ENCODE assay signal across 8 mouse cellular contexts in genomic region chr5:147726701-147727393, GRCm38 (mm10). TPM values are rescaled to one million over a fixed set of nuclear protein-coding genes. Genes with fewer than 3 reads are reported as not detected.
DNase-seq lines count a peak whose midpoint lies in the region; ATAC-seq and TF ChIP-seq lines count a peak whose summit lies in the region.

No protein-coding gene starts in this region.

- peaks cover 31% of the 10 kb centered on the region for H3K4me1 ChIP-seq in heart, embryonic 10.5 days
- H3K4me1 ChIP-seq in hindbrain, embryonic 14.5 days (replicated peaks; ENCODE audit: control insufficient read depth, insufficient read depth, low read length), result peaks cover 15% of the 10 kb centered on the region
- H3K4me1 ChIP-seq in midbrain, embryonic 12.5 days, result peaks cover 17% of the 10 kb centered on the region

- intact Hi-C loops in heart, postnatal 10 days (cut with DNase I), result loop anchor here (2.0 kb wide), 2 partner anchors 24 to 122 kb away; no protein-coding TSS in a partner anchor

- peak overlapping the region; percentile 74 for H3K4me3 ChIP-seq in heart, embryonic 10.5 days
- H3K4me3 ChIP-seq in hindbrain, embryonic 14.5 days (replicated peaks; ENCODE audit: low read length), result peak overlapping the region; percentile 29; the same call in 1 of the 2 replicates
- peak overlapping the region; percentile 41; the same call in 1 of the 2 replicates for H3K4me3 ChIP-seq in midbrain, embryonic 12.5 days

- H3K9ac ChIP-seq in hindbrain, embryonic 14.5 days, result no peak overlapping the region
- no peak overlapping the region for H3K9ac ChIP-seq in midbrain, embryonic 12.5 days (replicated peaks)

- no peak for ATAC-seq in hindbrain, embryonic 14.5 days (ENCODE audit: low FRiP score)
- ATAC-seq in midbrain, embryonic 12.5 days (ENCODE audit: low FRiP score, low read depth), result no peak

- DNase-seq in heart, embryonic 10.5 days (ENCODE audit: low spot score), result no peak
- no peak for DNase-seq in heart, postnatal 10 days
- DNase-seq in brain, embryonic 14.5 days (ENCODE audit: low read depth), result peak; percentile 25
- no peak for DNase-seq in hindbrain, embryonic 14.5 days (ENCODE audit: low spot score)
- DNase-seq in right cerebral cortex, postnatal 10 days (ENCODE audit: low spot score in 2 of 2), result no peak
- DNase-seq in right cerebral cortex, postnatal 36 days (ENCODE audit: low spot score in 2 of 2), result no peak
- no peak for DNase-seq in thymus, postnatal 4 days

- H3K27me3 ChIP-seq in heart, embryonic 10.5 days (ENCODE audit: insufficient read depth, poor library complexity, severe bottlenecking), result peaks cover 84% of the 10 kb centered on the region
- H3K27me3 ChIP-seq in hindbrain, embryonic 14.5 days (ENCODE audit: control insufficient read depth, insufficient read depth, low read length), result peaks cover 82% of the 10 kb centered on the region
- peaks cover 77% of the 10 kb centered on the region for H3K27me3 ChIP-seq in midbrain, embryonic 12.5 days

- H3K9me3 ChIP-seq in heart, embryonic 10.5 days, result no peaks in the 10 kb centered on the region
- H3K9me3 ChIP-seq in hindbrain, embryonic 14.5 days (ENCODE audit: control insufficient read depth, low read length), result no peaks in the 10 kb centered on the region
- H3K9me3 ChIP-seq in midbrain, embryonic 12.5 days, result no peaks in the 10 kb centered on the region

- H3K27ac ChIP-seq in heart, embryonic 10.5 days, result no peak overlapping the region
- no peak overlapping the region for H3K27ac ChIP-seq in hindbrain, embryonic 14.5 days
- H3K27ac ChIP-seq in midbrain, embryonic 12.5 days (replicated peaks), result no peak overlapping the region

- 2% methylated on average over 18 of the region's 18 CpGs for WGBS in heart, embryonic 10.5 days
- WGBS in hindbrain, embryonic 14.5 days, result 4% methylated on average over 18 of the region's 18 CpGs
- 2% methylated on average over 18 of the region's 18 CpGs for WGBS in midbrain, embryonic 12.5 days

- no peak for TF ChIP-seq CTCF in brain, embryonic 14.5 days (IDR thresholded peaks at IDR 0.05; ENCODE audit: borderline replicate concordance, extremely low read depth, insufficient read depth, insufficient read length)

- H3K36me3 ChIP-seq in heart, embryonic 10.5 days, result no peaks in the 10 kb centered on the region
- no peaks in the 10 kb centered on the region for H3K36me3 ChIP-seq in hindbrain, embryonic 14.5 days (replicated peaks; ENCODE audit: control insufficient read depth, insufficient read depth)
- H3K36me3 ChIP-seq in midbrain, embryonic 12.5 days, result no peaks in the 10 kb centered on the region

- no peak for TF ChIP-seq POLR2A in brain, embryonic 14.5 days (IDR thresholded peaks at IDR 0.05; ENCODE audit: borderline replicate concordance, extremely low read depth, insufficient read depth, insufficient read length, poor library complexity, severe bottlenecking)

- H3K4me2 ChIP-seq in hindbrain, embryonic 14.5 days (replicated peaks), result no peak overlapping the region
- peak overlapping the region; percentile 56; the same call in 1 of the 2 replicates for H3K4me2 ChIP-seq in midbrain, embryonic 12.5 days (replicated peaks)

RNA-seq across cellular contexts. Expression of gene Flt1, which starts 1.0 kb away (rescaled TPM):
- polyA plus RNA-seq in heart, embryonic 10.5 days (2016; fragmentation: Nextera tagmentation; extraction: Ambion mirVana), result 20.6 and 21.6 TPM in 2 replicates
- 10 to 100 TPM; 53.6 to 56.0 TPM for total RNA-seq in heart, postnatal 10 days (2021)
- polyA plus RNA-seq in brain, embryonic 14.5 days (2012; rRNA removed), result 4.5 and 8.1 TPM in 2 replicates
- polyA plus RNA-seq in hindbrain, embryonic 14.5 days (2014; fragmentation: Nextera tagmentation; extraction: Ambion mirVana), result 13.2 and 13.8 TPM in 2 replicates
- 11.9 and 12.6 TPM in 2 replicates for polyA plus RNA-seq in midbrain, embryonic 12.5 days (2016; fragmentation: Nextera tagmentation; extraction: Ambion mirVana)
